Mouse (Mus musculus): Measurements from ENCODE around the gene Ppm1m. TPM values are rescaled to one million over a fixed set of nuclear protein-coding genes. Genes with fewer than 3 reads are reported as not detected.

The Ppm1m gene
- polyA plus RNA-seq, 1 experiment from 2014 or later = 10.0 TPM

DNA sequence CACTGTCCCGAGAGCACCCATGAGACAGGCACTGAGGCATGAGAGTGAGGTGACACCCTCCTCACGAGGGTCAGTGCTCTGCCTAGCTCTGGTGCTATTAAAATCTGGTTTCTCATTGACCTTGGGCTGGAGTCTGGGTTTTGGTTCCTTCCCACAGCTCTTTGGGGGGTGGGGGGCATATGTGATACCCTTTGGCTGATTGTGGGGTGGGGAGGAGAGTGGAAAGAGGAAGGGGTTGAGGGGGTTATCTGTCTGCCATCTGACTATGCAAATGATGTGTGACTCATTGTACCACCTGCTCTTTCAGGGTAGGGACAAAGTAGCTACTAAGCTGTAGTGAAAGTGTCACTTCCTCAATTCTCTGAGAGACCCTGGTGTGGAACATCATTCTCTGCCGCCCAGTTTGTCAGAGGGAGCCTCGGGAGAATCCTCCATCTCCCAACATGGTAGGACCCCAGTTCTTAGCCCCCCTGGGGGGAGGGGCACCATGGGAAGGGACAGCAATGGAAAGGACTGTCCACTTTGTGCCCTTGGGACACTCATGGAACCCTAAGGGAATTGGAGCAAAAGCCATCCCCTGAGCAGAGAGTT, 22.8 kb upstream of the Ppm1m start, which contains the start of gene Tlr9:
Gene Tlr9 (plus strand): TSS at position 338 of the 591 bp plus-strand sequence.
- no peak within 1 kb of the TSS for H3K4me2 ChIP-seq (replicated peaks; ENCODE audit: low read depth)
- H3K4me1 ChIP-seq (replicated peaks; ENCODE audit: control insufficient read depth, insufficient read depth, low read length) = peaks cover 8% of the 10 kb centered on the region; the same call in 1 of the 2 replicates
- H3K9me3 ChIP-seq (ENCODE audit: control insufficient read depth) = no peaks in the 10 kb centered on the region
- H3K4me3 ChIP-seq (ENCODE audit: low read depth, low read length) = no peak within 1 kb of the TSS
- H3K27me3 ChIP-seq (replicated peaks; ENCODE audit: control insufficient read depth, insufficient read depth, low read length) = peaks cover 9% of the 10 kb centered on the region; the same call in 1 of the 2 replicates
- no peak within 1 kb of the TSS for H3K9ac ChIP-seq (ENCODE audit: low read depth, low read length)
- no peaks in the 10 kb centered on the region for H3K36me3 ChIP-seq (ENCODE audit: control insufficient read depth, insufficient read depth)
- ATAC-seq = no peak
- no peak for TF ChIP-seq CTCF (IDR thresholded peaks at IDR 0.05; ENCODE audit: low read depth)
- H3K27ac ChIP-seq (ENCODE audit: low read depth, low read length) = no peak within 1 kb of the TSS
- WGBS = 56% methylated on average over 4 of the region's 4 CpGs

DNA sequence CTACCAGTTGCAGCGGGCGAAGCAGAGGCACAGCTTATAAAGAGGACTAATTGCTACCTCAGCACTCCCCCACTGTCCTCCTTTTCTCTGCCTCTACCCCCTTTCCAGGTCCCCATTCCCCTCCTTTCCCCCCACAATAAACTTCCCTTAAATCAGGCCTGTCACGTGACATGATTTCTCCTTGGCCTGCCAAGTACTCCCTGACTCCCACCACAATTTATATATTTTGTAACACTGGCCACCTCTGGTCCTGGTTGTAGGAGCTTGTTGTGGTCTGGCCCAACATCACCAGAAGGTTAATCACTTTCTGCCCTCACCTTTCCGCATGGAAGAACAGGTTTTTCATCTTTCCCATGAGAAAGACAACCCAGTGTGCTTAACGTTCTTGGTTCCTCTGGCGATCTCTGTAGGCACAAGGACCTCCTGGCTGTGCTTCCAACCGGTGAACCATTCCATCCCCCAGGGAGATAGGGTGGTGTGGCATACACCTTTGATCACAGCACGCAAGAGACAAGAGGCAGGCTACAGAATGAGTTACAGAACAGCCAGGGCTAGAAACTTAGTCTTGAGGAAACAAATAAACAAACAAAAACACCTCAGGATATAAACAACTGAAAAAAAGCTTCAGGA, 21.5 kb upstream of the Ppm1m start:
- peaks cover 4% of the 10 kb centered on the region; the same call in 1 of the 2 replicates for H3K4me1 ChIP-seq (replicated peaks; ENCODE audit: control insufficient read depth, insufficient read depth, low read length)
- H3K4me3 ChIP-seq (ENCODE audit: low read depth, low read length) = no peak overlapping the region
- 61% methylated on average over 8 of the region's 8 CpGs for WGBS
- no peak overlapping the region for H3K9ac ChIP-seq (ENCODE audit: low read depth, low read length)
- H3K9me3 ChIP-seq (ENCODE audit: control insufficient read depth) = no peaks in the 10 kb centered on the region
- no peak for ATAC-seq
- no peak overlapping the region for H3K4me2 ChIP-seq (replicated peaks; ENCODE audit: low read depth)
- H3K27ac ChIP-seq (ENCODE audit: low read depth, low read length) = no peak overlapping the region
- no peaks in the 10 kb centered on the region for H3K36me3 ChIP-seq (ENCODE audit: control insufficient read depth, insufficient read depth)
- no peak for TF ChIP-seq CTCF (IDR thresholded peaks at IDR 0.05; ENCODE audit: low read depth)
- peaks cover 9% of the 10 kb centered on the region; the same call in 1 of the 2 replicates for H3K27me3 ChIP-seq (replicated peaks; ENCODE audit: control insufficient read depth, insufficient read depth, low read length)

DNA sequence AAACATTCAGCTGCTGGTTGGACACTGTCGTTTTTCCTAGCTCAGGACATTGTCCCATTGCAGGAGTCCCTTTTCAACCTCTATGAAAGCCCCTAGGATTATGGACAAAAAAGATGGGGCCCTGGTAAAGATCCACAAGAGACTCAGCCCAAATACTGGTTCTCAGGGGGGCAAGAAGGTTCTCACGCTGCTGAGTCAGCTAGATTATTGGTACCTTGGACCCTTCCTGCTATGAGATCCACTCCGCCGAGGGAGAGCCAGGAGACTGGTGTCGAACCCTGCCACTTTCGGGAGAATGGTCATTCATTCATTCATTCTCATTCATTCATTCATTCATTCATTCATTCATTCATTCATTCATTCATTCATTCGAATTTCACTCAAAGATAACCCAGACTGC, 17.4 kb upstream of the Ppm1m start:
- 87% methylated on average over 7 of the region's 7 CpGs for WGBS
- Histone ChIP-seq H3K4me3 (ENCODE audit: low read depth, low read length) (no peak overlapping the region), H3K4me1 (replicated peaks; ENCODE audit: control insufficient read depth, insufficient read depth, low read length) (no peaks in the 10 kb centered on the region)

DNA sequence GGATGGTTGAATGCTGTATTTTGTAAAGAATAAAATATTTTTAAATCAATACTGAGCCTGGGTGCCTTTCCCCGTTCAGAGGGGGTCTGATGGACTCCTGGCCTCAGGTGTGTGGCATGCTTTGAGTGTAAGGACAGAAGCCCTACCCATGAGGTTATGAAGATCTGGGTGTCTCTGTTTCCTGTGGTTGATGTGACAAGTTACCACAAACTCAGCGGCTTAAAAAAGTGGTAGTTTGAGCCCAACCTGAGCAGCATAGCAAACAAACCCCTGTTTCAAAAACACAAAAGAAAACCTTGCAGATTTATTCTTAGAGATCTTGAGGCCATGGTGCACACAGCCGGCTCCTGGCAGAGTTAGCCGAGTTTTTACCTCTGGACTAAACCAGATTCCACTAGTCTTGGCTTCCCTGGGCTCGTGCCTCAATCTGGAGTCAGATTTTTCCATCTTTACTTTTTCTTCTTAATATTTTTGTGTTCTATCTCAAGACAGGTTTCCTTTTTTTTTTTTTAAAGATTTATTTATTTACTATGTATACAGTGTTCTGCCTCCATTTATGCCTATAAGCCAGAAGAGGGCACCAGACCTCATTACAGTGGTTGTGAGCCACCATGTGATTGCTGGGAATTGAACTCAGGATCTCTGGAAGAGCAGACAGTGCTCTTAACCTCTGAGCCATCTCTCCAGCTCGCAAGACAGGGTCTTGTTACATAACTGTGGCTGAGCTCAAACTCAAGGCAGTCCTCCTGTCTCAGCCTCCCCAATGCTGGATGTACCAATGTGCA, 16.0 kb upstream of the Ppm1m start:
- H3K9me3 ChIP-seq (ENCODE audit: control insufficient read depth) = no peaks in the 10 kb centered on the region
- no peaks in the 10 kb centered on the region for H3K27me3 ChIP-seq (replicated peaks; ENCODE audit: control insufficient read depth, insufficient read depth, low read length)
- no peak overlapping the region for H3K4me2 ChIP-seq (replicated peaks; ENCODE audit: low read depth)
- H3K4me1 ChIP-seq (replicated peaks; ENCODE audit: control insufficient read depth, insufficient read depth, low read length) = no peaks in the 10 kb centered on the region
- ATAC-seq = no peak
- H3K36me3 ChIP-seq (ENCODE audit: control insufficient read depth, insufficient read depth) = peaks cover 30% of the 10 kb centered on the region
- no peak overlapping the region for H3K4me3 ChIP-seq (ENCODE audit: low read depth, low read length)
- TF ChIP-seq CTCF (IDR thresholded peaks at IDR 0.05; ENCODE audit: low read depth) = peak; percentile 66
- WGBS = 78% methylated on average over 6 of the region's 6 CpGs
- no peak overlapping the region for H3K27ac ChIP-seq (ENCODE audit: low read depth, low read length)
- no peak overlapping the region for H3K9ac ChIP-seq (ENCODE audit: low read depth, low read length)

More for the DNA sequence above, 17.4 kb upstream of the Ppm1m start:
- no peak overlapping the region for H3K4me2 ChIP-seq (replicated peaks; ENCODE audit: low read depth)
- no peak for ATAC-seq
- no peak overlapping the region for H3K27ac ChIP-seq (ENCODE audit: low read depth, low read length)
- no peak for TF ChIP-seq CTCF (IDR thresholded peaks at IDR 0.05; ENCODE audit: low read depth)
- no peaks in the 10 kb centered on the region for H3K9me3 ChIP-seq (ENCODE audit: control insufficient read depth)
- H3K27me3 ChIP-seq (replicated peaks; ENCODE audit: control insufficient read depth, insufficient read depth, low read length) = no peaks in the 10 kb centered on the region
- no peak overlapping the region for H3K9ac ChIP-seq (ENCODE audit: low read depth, low read length)
- H3K36me3 ChIP-seq (ENCODE audit: control insufficient read depth, insufficient read depth) = peaks cover 30% of the 10 kb centered on the region

DNA sequence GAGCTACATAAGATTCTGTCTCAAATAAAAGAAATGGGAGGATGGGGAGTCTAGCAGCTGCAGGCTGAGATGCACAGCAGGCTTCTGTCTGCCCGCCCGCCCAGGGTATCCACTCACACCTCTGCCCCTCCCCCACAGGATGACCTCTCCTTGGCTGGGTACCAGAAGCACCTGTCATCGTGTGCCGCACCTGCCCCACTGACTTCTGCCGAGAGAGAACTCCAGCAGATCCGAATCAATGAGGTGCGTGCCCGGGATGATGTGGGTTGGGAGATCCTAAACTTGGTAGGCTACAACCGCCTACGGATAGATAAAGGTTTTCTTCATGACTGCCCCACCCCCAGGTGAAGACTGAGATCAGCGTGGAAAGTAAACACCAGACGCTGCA, 13.0 kb upstream of the Ppm1m start:
- H3K27me3 ChIP-seq (replicated peaks; ENCODE audit: control insufficient read depth, insufficient read depth, low read length) = no peaks in the 10 kb centered on the region
- 0 out of 2 replicates have a peak overlapping the region, but pooled peaks have one; percentile 65 for H3K4me2 ChIP-seq (replicated peaks; ENCODE audit: low read depth)
- no peak overlapping the region for H3K9ac ChIP-seq (ENCODE audit: low read depth, low read length)
- ATAC-seq = no peak
- WGBS = 63% methylated on average over 12 of the region's 12 CpGs
- no peaks in the 10 kb centered on the region for H3K9me3 ChIP-seq (ENCODE audit: control insufficient read depth)
- no peaks in the 10 kb centered on the region for H3K4me1 ChIP-seq (replicated peaks; ENCODE audit: control insufficient read depth, insufficient read depth, low read length)
- no peak overlapping the region for H3K27ac ChIP-seq (ENCODE audit: low read depth, low read length)
- no peak overlapping the region for H3K4me3 ChIP-seq (ENCODE audit: low read depth, low read length)
- peaks cover 36% of the 10 kb centered on the region for H3K36me3 ChIP-seq (ENCODE audit: control insufficient read depth, insufficient read depth)
- TF ChIP-seq CTCF (IDR thresholded peaks at IDR 0.05; ENCODE audit: low read depth) = no peak
